Mouse (Mus musculus): Measurements from ENCODE around the gene Olfr69.
"Not testable (repeated sequence)": the region's sequence is repeated elsewhere in the genome, so short reads cannot be mapped to it uniquely, and the experiment has no call there.

GRCm38 (mm10) chr7:103815085-103815484, 43.7 kb upstream of the Olfr69 start:
- TF ChIP-seq CHD1 (IDR thresholded peaks at IDR 0.05; ENCODE audit: low read depth, low read length); CTCF (conservative IDR thresholded peaks at IDR 0.05 in 1 of 2, IDR thresholded peaks at IDR 0.05 in 1 of 2; ENCODE audit: low read depth in 2 of 2, low read length in 2 of 2); POLR2A (IDR thresholded peaks at IDR 0.05; ENCODE audit: low read depth, low read length): not testable (repeated sequence)
